ENCODE assay signal across 28 mouse cellular contexts in the genomic region with DNA sequence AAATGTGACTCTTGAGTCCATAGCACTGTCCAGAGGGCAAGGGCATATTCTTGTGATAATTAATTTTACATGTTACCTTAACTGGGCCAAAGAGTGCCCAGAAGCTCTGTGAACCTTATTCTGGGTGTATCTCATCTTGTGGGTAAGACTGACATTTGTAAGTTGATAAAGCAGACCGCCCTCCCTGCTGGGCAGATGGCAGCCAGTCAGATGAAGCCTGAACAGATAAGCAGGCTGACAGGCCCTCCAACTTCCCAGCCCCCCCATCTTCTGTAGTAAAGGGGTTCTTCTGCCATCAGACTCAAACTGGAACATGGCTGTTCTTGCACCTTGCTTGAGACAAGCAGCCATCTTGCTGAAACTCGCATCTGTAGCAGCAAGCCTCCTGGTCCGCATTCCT. TPM values are rescaled to one million over a fixed set of nuclear protein-coding genes. Genes with fewer than 3 reads are reported as not detected.
DNase-seq lines count a peak whose midpoint lies in the region; ATAC-seq lines count a peak whose summit lies in the region.
"Had no signal": no experiment of that assay in that cellular context is flagged by ENCODE, and none has a peak within 500 bp of the region (broad histone marks: within the 10 kb centered on the region; RNA-seq: fewer than 3 reads in every experiment).

No protein-coding gene starts in this region.

- ATAC-seq in heart, embryonic 13.5 days (ENCODE audit: extremely low read depth, insufficient number of reproducible peaks, low FRiP score, low TSS enrichment): no peak
- ATAC-seq in heart, embryonic 12.5 days (ENCODE audit: insufficient number of reproducible peaks, low FRiP score): no peak
- ATAC-seq: CD4-positive, CD25-positive, alpha-beta regulatory T cell, adult 4 months; forebrain, embryonic 14.5 days; forebrain, embryonic 16.5 days had no signal

- no peak overlapping the region for H3K9ac ChIP-seq in heart, embryonic 13.5 days
- H3K9ac ChIP-seq in heart, embryonic 12.5 days: no peak overlapping the region
- H3K9ac ChIP-seq: embryonic facial prominence, embryonic 13.5 days; embryonic facial prominence, embryonic 15.5 days; forebrain, embryonic 12.5 days had no signal

- H3K27me3 ChIP-seq in heart, embryonic 13.5 days (replicated peaks): no peaks in the 10 kb centered on the region
- no peaks in the 10 kb centered on the region for H3K27me3 ChIP-seq in heart, embryonic 12.5 days (replicated peaks)
- H3K27me3 ChIP-seq: embryonic facial prominence, embryonic 13.5 days; embryonic facial prominence, embryonic 15.5 days; forebrain, embryonic 12.5 days had no signal

- H3K4me2 ChIP-seq in heart, embryonic 13.5 days: no peak overlapping the region
- H3K4me2 ChIP-seq in heart, embryonic 12.5 days: no peak overlapping the region
- H3K4me2 ChIP-seq: embryonic facial prominence, embryonic 13.5 days; embryonic facial prominence, embryonic 15.5 days; forebrain, embryonic 12.5 days had no signal

- H3K36me3 ChIP-seq in heart, embryonic 13.5 days: no peaks in the 10 kb centered on the region
- H3K36me3 ChIP-seq in heart, embryonic 12.5 days: no peaks in the 10 kb centered on the region
- H3K36me3 ChIP-seq: embryonic facial prominence, embryonic 13.5 days; embryonic facial prominence, embryonic 15.5 days; forebrain, embryonic 10.5 days; forebrain, embryonic 12.5 days; G1E had no signal

- H3K4me3 ChIP-seq in heart, embryonic 13.5 days: no peak overlapping the region
- H3K4me3 ChIP-seq in heart, embryonic 12.5 days: no peak overlapping the region
- H3K4me3 ChIP-seq: embryonic facial prominence, embryonic 13.5 days; embryonic facial prominence, embryonic 15.5 days; erythroblast, embryonic 14.5 days; forebrain, embryonic 10.5 days; forebrain, embryonic 12.5 days had no signal

- 0 out of 2 replicates have a peak overlapping the region, but pooled peaks have one; percentile 21 for H3K27ac ChIP-seq in heart, embryonic 13.5 days (replicated peaks)
- no peak overlapping the region for H3K27ac ChIP-seq in heart, embryonic 12.5 days (ENCODE audit: poor library complexity, severe bottlenecking)
- H3K27ac ChIP-seq: embryonic facial prominence, embryonic 13.5 days; embryonic facial prominence, embryonic 15.5 days; forebrain, embryonic 10.5 days; forebrain, embryonic 12.5 days had no signal

- peak; percentile 78 for DNase-seq in heart, adult 11 months
- DNase-seq in heart, postnatal 36 days: no peak
- DNase-seq in layer of hippocampus, postnatal 10 days (ENCODE audit: low spot score in 2 of 2): no peak
- DNase-seq: adrenal gland, adult 2 months; adrenal gland, postnatal 10 days; adrenal gland, postnatal 25 days; B cell, adult 2 months; cerebellum, adult 11 months; cerebellum, adult 18-20 months; cerebellum, adult 8-10 months; cerebellum, adult 9-11 months; cerebellum, postnatal 14 days; cerebellum, postnatal 36 days; embryo, embryonic 11 days had no signal

- 64% methylated on average over 3 of the region's 3 CpGs for WGBS in heart, embryonic 13.5 days
- 71% methylated on average over 3 of the region's 3 CpGs for WGBS in heart, embryonic 12.5 days

- H3K4me1 ChIP-seq in heart, embryonic 13.5 days: peaks cover 38% of the 10 kb centered on the region
- H3K4me1 ChIP-seq in heart, embryonic 12.5 days (replicated peaks): peaks cover 29% of the 10 kb centered on the region
- H3K4me1 ChIP-seq: embryonic facial prominence, embryonic 13.5 days; embryonic facial prominence, embryonic 15.5 days; forebrain, embryonic 10.5 days; forebrain, embryonic 12.5 days had no signal

- intact Hi-C loops in heart, postnatal 36 days (cut with DNase I): no loop called here

- H3K9me3 ChIP-seq in heart, embryonic 13.5 days: no peaks in the 10 kb centered on the region
- H3K9me3 ChIP-seq in heart, embryonic 12.5 days (replicated peaks): no peaks in the 10 kb centered on the region
- H3K9me3 ChIP-seq: embryonic facial prominence, embryonic 13.5 days; embryonic facial prominence, embryonic 15.5 days; forebrain, embryonic 10.5 days; forebrain, embryonic 12.5 days; G1E had no signal

RNA-seq across cellular contexts. Expression of a gene that starts 34.0 kb away (rescaled TPM):
- total RNA-seq in heart, postnatal 36 days (2021): 10 to 100 TPM; 89.7 to 92.7 TPM
- 62.8 and 67.4 TPM in 2 replicates for polyA plus RNA-seq in heart, embryonic 13.5 days (2015; fragmentation: Nextera tagmentation; extraction: Ambion mirVana)
- polyA plus RNA-seq in heart, embryonic 12.5 days (2016; fragmentation: Nextera tagmentation; extraction: Ambion mirVana): 56.9 and 60.3 TPM in 2 replicates
- total RNA-seq in layer of hippocampus, postnatal 10 days (2021): not detected
- total RNA-seq: adrenal gland, adult 2 months; adrenal gland, postnatal 10 days; adrenal gland, postnatal 25 days; CH12.LX; common myeloid progenitor, adult 5-6 weeks; G1E had no signal
- polyA plus RNA-seq: adrenal gland, adult 2 months; brain, embryonic 14.5 days; CD4-positive, CD25-positive, alpha-beta regulatory T cell, adult 4 months; embryonic facial prominence, embryonic 13.5 days; erythroblast, embryonic 14.5 days; forebrain, embryonic 10.5 days; forebrain, embryonic 12.5 days; forebrain, embryonic 14.5 days; forebrain, embryonic 16.5 days; G1E had no signal

RNA-seq across cellular contexts. Expression of a gene that starts 37.9 kb away (rescaled TPM):
- total RNA-seq in heart, postnatal 36 days (2021): not detected
- polyA plus RNA-seq in heart, embryonic 13.5 days (2015; fragmentation: Nextera tagmentation; extraction: Ambion mirVana): 0.05 TPM in 1 of 2 replicates, not detected in the other
- polyA plus RNA-seq in heart, embryonic 12.5 days (2016; fragmentation: Nextera tagmentation; extraction: Ambion mirVana): 0.06 TPM in 1 of 2 replicates, not detected in the other
- total RNA-seq in layer of hippocampus, postnatal 10 days (2021): 100 to 1,000 TPM; 138 to 141 TPM
- total RNA-seq: adrenal gland, adult 2 months; adrenal gland, postnatal 25 days; CH12.LX; common myeloid progenitor, adult 5-6 weeks had no signal
- polyA plus RNA-seq: adrenal gland, adult 2 months; CD4-positive, CD25-positive, alpha-beta regulatory T cell, adult 4 months; embryonic facial prominence, embryonic 15.5 days; erythroblast, embryonic 14.5 days; G1E had no signal

RNA-seq across cellular contexts. Expression of a gene that starts 42.8 kb away (rescaled TPM):
- total RNA-seq in heart, postnatal 36 days (2021): 1 to 10 TPM; 1.3 to 1.7 TPM
- 1.6 and 2.1 TPM in 2 replicates for polyA plus RNA-seq in heart, embryonic 13.5 days (2015; fragmentation: Nextera tagmentation; extraction: Ambion mirVana)
- 1.8 and 2.4 TPM in 2 replicates for polyA plus RNA-seq in heart, embryonic 12.5 days (2016; fragmentation: Nextera tagmentation; extraction: Ambion mirVana)
- 100 to 1,000 TPM; 119 to 121 TPM for total RNA-seq in layer of hippocampus, postnatal 10 days (2021)
- total RNA-seq: CH12.LX had no signal
- polyA plus RNA-seq: CD4-positive, CD25-positive, alpha-beta regulatory T cell, adult 4 months; erythroblast, embryonic 14.5 days had no signal

RNA-seq across cellular contexts. Expression of a gene that starts 58.2 kb away (rescaled TPM):
- total RNA-seq in heart, postnatal 36 days (2021): 10 to 100 TPM; 45.6 to 50.5 TPM
- 52.4 and 52.7 TPM in 2 replicates for polyA plus RNA-seq in heart, embryonic 13.5 days (2015; fragmentation: Nextera tagmentation; extraction: Ambion mirVana)
- polyA plus RNA-seq in heart, embryonic 12.5 days (2016; fragmentation: Nextera tagmentation; extraction: Ambion mirVana): 51.7 and 53.5 TPM in 2 replicates
- total RNA-seq in layer of hippocampus, postnatal 10 days (2021): 10 to 100 TPM; 22.7 to 26.2 TPM

Comparison
In these comparisons a context has a peak if more than half of its experiments do, and no peak if none do; other contexts are left out.
1. RNA of a gene that starts 34.0 kb away (total RNA-seq): 89.7 to 92.7 TPM in heart, postnatal 36 days; not detected in layer of hippocampus, postnatal 10 days; every median in the first group is over 10 times any median in the second.
2. RNA of a gene that starts 37.9 kb away (total RNA-seq): 138 to 141 TPM in layer of hippocampus, postnatal 10 days; not detected in heart, postnatal 36 days; every median in the first group is over 100 times any median in the second.
3. RNA of a gene that starts 42.8 kb away (total RNA-seq): 119 to 121 TPM in layer of hippocampus, postnatal 10 days; 1.3 to 1.7 TPM in heart, postnatal 36 days; every median in the first group is over 10 times any median in the second.